Mouse (Mus musculus): ENCODE results near the gene Uhmk1. TPM values are rescaled to one million over a fixed set of nuclear protein-coding genes. Genes with fewer than 3 reads are reported as not detected.

Gene Uhmk1
- polyA plus RNA-seq, 1 experiment, result 18.3 TPM

GRCm38 (mm10) chr1:170214383-170214756, 827 bp downstream of the Uhmk1 start:
- H3K4me3 ChIP-seq (replicated peaks; ENCODE audit: extremely low read depth, low read depth, low read length), result peak overlapping the region; percentile 75
- peaks cover 2% of the 10 kb centered on the region; the same call in 1 of the 2 replicates for H3K4me1 ChIP-seq (ENCODE audit: control insufficient read depth, insufficient read depth, low read length)
- 17% methylated on average over 7 of the region's 7 CpGs for WGBS
- no peak for DNase-seq
- TF ChIP-seq POLR2A (IDR thresholded peaks at IDR 0.05; ENCODE audit: borderline replicate concordance, extremely low read depth, low read depth, low read length) (no peak), CTCF (IDR thresholded peaks at IDR 0.05; ENCODE audit: insufficient read depth, low read length) (no peak)

GRCm38 (mm10) chr1:170213181-170213879, 1.9 kb downstream of the Uhmk1 start:
- no peak for DNase-seq
- WGBS, result 84% methylated on average over 10 of the region's 10 CpGs
- no peak for TF ChIP-seq CTCF (IDR thresholded peaks at IDR 0.05; ENCODE audit: insufficient read depth, low read length)
- TF ChIP-seq POLR2A (IDR thresholded peaks at IDR 0.05; ENCODE audit: borderline replicate concordance, extremely low read depth, low read depth, low read length), result no peak
- no peak overlapping the region for H3K4me3 ChIP-seq (replicated peaks; ENCODE audit: extremely low read depth, low read depth, low read length)
- H3K4me1 ChIP-seq (ENCODE audit: control insufficient read depth, insufficient read depth, low read length), result peaks cover 2% of the 10 kb centered on the region; the same call in 1 of the 2 replicates

GRCm38 (mm10) chr1:170206395-170206794, 8.8 kb downstream of the Uhmk1 start:
- no peak for TF ChIP-seq CTCF (IDR thresholded peaks at IDR 0.05; ENCODE audit: insufficient read depth, low read length)
- no peak for TF ChIP-seq POLR2A (IDR thresholded peaks at IDR 0.05; ENCODE audit: borderline replicate concordance, extremely low read depth, low read depth, low read length)
- WGBS, result 95% methylated on average over 6 of the region's 6 CpGs
- H3K4me3 ChIP-seq (replicated peaks; ENCODE audit: extremely low read depth, low read depth, low read length), result no peak overlapping the region
- no peak for DNase-seq
- H3K4me1 ChIP-seq (ENCODE audit: control insufficient read depth, insufficient read depth, low read length), result no peaks in the 10 kb centered on the region

- 0 out of 2 replicates have a peak, but pooled peaks have one; percentile 18 for TF ChIP-seq CTCF (IDR thresholded peaks at IDR 0.05; ENCODE audit: insufficient read depth, low read length)
- no peak for TF ChIP-seq POLR2A (IDR thresholded peaks at IDR 0.05; ENCODE audit: borderline replicate concordance, extremely low read depth, low read depth, low read length)
- Histone ChIP-seq H3K4me3 (replicated peaks; ENCODE audit: extremely low read depth, low read depth, low read length) (no peak overlapping the region), H3K4me1 (ENCODE audit: control insufficient read depth, insufficient read depth, low read length) (no peaks in the 10 kb centered on the region)
- WGBS, result 80% methylated on average over 3 of the region's 3 CpGs
- DNase-seq, result no peak
Measured at GRCm38 (mm10) chr1:170200379-170200778, 14.8 kb downstream of the Uhmk1 start.

- 94% methylated on average over 8 of the region's 8 CpGs for WGBS
- H3K4me1 ChIP-seq (ENCODE audit: control insufficient read depth, insufficient read depth, low read length), result no peaks in the 10 kb centered on the region
- no peak for DNase-seq
- no peak for TF ChIP-seq POLR2A (IDR thresholded peaks at IDR 0.05; ENCODE audit: borderline replicate concordance, extremely low read depth, low read depth, low read length)
- no peak for TF ChIP-seq CTCF (IDR thresholded peaks at IDR 0.05; ENCODE audit: insufficient read depth, low read length)
- no peak overlapping the region for H3K4me3 ChIP-seq (replicated peaks; ENCODE audit: extremely low read depth, low read depth, low read length)
Measured at GRCm38 (mm10) chr1:170196211-170196610, 19.0 kb downstream of the Uhmk1 start.

GRCm38 (mm10) chr1:170191925-170192324, 23.3 kb downstream of the Uhmk1 start:
- no peaks in the 10 kb centered on the region; the same call in 1 of the 2 replicates for H3K4me1 ChIP-seq (ENCODE audit: control insufficient read depth, insufficient read depth, low read length)
- 98% methylated on average over 1 of the region's 1 CpGs for WGBS
- TF ChIP-seq CTCF (IDR thresholded peaks at IDR 0.05; ENCODE audit: insufficient read depth, low read length), result no peak
- TF ChIP-seq POLR2A (IDR thresholded peaks at IDR 0.05; ENCODE audit: borderline replicate concordance, extremely low read depth, low read depth, low read length), result no peak
- no peak overlapping the region for H3K4me3 ChIP-seq (replicated peaks; ENCODE audit: extremely low read depth, low read depth, low read length)
- no peak for DNase-seq

- no peak overlapping the region for H3K4me3 ChIP-seq (replicated peaks; ENCODE audit: extremely low read depth, low read depth, low read length)
- no peaks in the 10 kb centered on the region; the same call in 1 of the 2 replicates for H3K4me1 ChIP-seq (ENCODE audit: control insufficient read depth, insufficient read depth, low read length)
- no peak for DNase-seq
- WGBS, result 83% methylated on average over 4 of the region's 4 CpGs
- TF ChIP-seq POLR2A (IDR thresholded peaks at IDR 0.05; ENCODE audit: borderline replicate concordance, extremely low read depth, low read depth, low read length) (no peak), CTCF (IDR thresholded peaks at IDR 0.05; ENCODE audit: insufficient read depth, low read length) (no peak)
Measured at GRCm38 (mm10) chr1:170190225-170190624, 25.0 kb downstream of the Uhmk1 start.

GRCm38 (mm10) chr1:170188601-170189000, 26.6 kb downstream of the Uhmk1 start:
- H3K4me3 ChIP-seq (replicated peaks; ENCODE audit: extremely low read depth, low read depth, low read length), result no peak overlapping the region
- no peaks in the 10 kb centered on the region; the same call in 1 of the 2 replicates for H3K4me1 ChIP-seq (ENCODE audit: control insufficient read depth, insufficient read depth, low read length)
- WGBS, result 46% methylated on average over 11 of the region's 11 CpGs
- TF ChIP-seq POLR2A (IDR thresholded peaks at IDR 0.05; ENCODE audit: borderline replicate concordance, extremely low read depth, low read depth, low read length) (no peak), CTCF (IDR thresholded peaks at IDR 0.05; ENCODE audit: insufficient read depth, low read length) (no peak)
- no peak for DNase-seq

GRCm38 (mm10) chr1:170186531-170186930, 28.7 kb downstream of the Uhmk1 start:
- Histone ChIP-seq H3K4me3 (replicated peaks; ENCODE audit: extremely low read depth, low read depth, low read length) (no peak overlapping the region), H3K4me1 (ENCODE audit: control insufficient read depth, insufficient read depth, low read length) (no peaks in the 10 kb centered on the region; the same call in 1 of the 2 replicates)
- 74% methylated on average over 5 of the region's 5 CpGs for WGBS
- TF ChIP-seq CTCF (IDR thresholded peaks at IDR 0.05; ENCODE audit: insufficient read depth, low read length), result no peak
- TF ChIP-seq POLR2A (IDR thresholded peaks at IDR 0.05; ENCODE audit: borderline replicate concordance, extremely low read depth, low read depth, low read length), result no peak
- no peak for DNase-seq

- no peak for DNase-seq
- H3K4me3 ChIP-seq (replicated peaks; ENCODE audit: extremely low read depth, low read depth, low read length), result no peak overlapping the region
- H3K4me1 ChIP-seq (ENCODE audit: control insufficient read depth, insufficient read depth, low read length), result no peaks in the 10 kb centered on the region; the same call in 1 of the 2 replicates
- TF ChIP-seq CTCF (IDR thresholded peaks at IDR 0.05; ENCODE audit: insufficient read depth, low read length) (no peak), POLR2A (IDR thresholded peaks at IDR 0.05; ENCODE audit: borderline replicate concordance, extremely low read depth, low read depth, low read length) (no peak)
- 86% methylated on average over 3 of the region's 3 CpGs for WGBS
Measured at GRCm38 (mm10) chr1:170185137-170185536, 30.1 kb downstream of the Uhmk1 start.

Measured in lung, adult 2 months (tissue).